Mouse (Mus musculus) frontal cortex, adult (tissue): Measurements from ENCODE around the gene Dnajc25.

Source experiments
- ATAC-seq: cut with Nextera tagmentation; 2 replicates; pipeline ENCODE4 v1.9.2; 2017; ENCODE audit warnings: mild to moderate bottlenecking, moderate library complexity, mixed read lengths; ENCODE audit not compliant: low TSS enrichment

Gene Dnajc25

DNA sequence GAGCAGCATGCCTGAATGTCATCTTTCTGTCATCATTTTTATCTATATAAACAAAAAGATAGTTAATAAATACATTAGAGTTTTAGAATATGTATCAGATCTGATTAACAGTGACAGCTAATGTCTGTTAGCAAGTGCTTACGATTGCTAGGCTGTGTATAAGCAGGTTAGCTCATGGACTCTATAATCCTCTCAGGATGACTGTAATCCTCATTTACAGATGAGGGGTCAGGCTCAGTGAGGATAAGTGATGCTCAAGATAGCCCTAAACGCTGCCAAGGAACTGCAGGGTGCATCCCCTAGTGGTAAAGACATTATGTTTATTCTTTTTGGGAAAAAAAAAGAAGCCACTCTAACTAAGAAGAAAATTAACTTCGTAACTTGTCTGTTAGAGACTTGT is 74.4 kb downstream of the Dnajc25 start:
- ATAC-seq, result no peak
